Mouse (Mus musculus) gastrocnemius, postnatal 10 days (tissue): ENCODE data around the gene Wasf3. TPM values are rescaled to one million over a fixed set of nuclear protein-coding genes. Genes with fewer than 3 reads are reported as not detected.
"Not testable (repeated sequence)": the region's sequence is repeated elsewhere in the genome, so short reads cannot be mapped to it uniquely, and the experiment has no call there.

Experiments used
- DNase-seq: peaks from one replicate; pipeline ENCODE4 v3.0.0; 2021; ENCODE audit warnings: mixed read lengths
- total RNA-seq, 2 experiments: library from RNA; stranded (reverse); gene quantifications; 2 replicates each; pipeline ENCODE4 v1.2.3; 2021

Wasf3 gene
- total RNA-seq, 2 experiments from 2014 or later = 1.6 TPM

DNA sequence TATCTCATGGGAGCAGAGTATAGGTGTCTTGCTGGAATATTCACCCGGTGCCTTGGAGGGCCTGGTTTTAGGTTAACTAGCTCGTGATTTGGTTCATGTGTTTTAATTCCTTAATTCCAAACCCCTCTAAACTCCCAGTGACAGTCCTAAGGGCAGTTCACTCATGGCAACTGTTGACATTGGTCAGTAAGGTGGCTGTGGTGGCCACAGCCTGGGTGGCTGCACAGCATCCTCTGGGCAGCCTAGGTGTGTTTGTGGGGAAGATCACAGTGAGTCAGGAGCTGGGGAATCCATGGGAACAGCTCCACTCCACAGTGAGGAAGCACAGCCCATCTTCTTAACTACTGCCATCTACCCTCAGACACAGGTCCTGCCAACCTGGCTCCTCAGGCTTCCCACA is 61.8 kb downstream of the Wasf3 start:
- no peak for DNase-seq

DNA sequence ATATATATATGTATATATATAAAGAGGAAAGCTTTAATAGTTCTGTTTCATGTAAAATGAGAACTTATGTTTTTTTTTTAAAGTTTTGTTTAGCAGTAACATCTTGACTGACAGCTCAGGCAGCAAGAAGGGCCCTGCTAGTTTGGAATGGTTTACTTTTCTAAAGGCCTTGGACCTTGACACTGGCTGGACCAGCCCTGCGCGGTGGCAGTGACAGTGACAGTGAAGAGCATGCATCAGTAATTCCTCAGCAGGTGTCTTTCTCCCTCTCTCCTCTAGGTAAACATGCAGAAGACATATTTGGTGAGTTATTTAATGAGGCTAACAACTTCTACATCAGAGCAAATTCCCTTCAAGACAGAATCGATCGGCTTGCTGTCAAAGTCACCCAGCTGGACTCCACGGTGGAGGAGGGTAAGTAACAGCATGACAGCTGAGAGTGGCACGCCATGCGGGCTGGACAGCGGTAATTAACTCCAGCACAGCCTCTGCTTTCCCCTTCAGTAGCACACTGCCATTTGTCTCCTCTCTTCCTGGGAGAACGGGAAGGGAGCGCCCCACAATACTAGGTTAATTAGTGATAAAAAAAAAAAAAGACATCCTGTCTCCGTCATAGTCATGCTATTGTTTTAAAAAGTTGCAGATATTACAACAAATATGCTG is 66.9 kb downstream of the Wasf3 start:
- no peak for DNase-seq

DNA sequence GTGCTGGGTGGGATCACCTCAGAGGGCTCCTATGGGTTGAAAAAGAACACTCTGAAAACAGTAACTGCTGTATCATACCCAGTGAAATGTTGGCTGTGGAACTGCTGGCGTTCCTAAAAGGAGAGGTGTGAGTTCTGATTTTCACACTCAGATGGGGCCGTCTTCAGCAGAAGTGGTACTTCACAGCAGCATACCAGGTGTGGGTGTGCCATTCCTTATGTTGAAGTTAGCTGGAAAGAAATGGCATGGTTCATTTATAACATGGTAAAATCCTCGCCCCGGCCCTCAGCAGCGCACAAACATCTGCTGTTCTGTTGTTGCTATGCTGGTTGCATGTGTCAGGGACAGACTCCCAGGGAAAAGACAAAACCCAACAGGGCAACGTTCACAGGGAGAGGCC is 68.8 kb downstream of the Wasf3 start:
- no peak for DNase-seq

DNA sequence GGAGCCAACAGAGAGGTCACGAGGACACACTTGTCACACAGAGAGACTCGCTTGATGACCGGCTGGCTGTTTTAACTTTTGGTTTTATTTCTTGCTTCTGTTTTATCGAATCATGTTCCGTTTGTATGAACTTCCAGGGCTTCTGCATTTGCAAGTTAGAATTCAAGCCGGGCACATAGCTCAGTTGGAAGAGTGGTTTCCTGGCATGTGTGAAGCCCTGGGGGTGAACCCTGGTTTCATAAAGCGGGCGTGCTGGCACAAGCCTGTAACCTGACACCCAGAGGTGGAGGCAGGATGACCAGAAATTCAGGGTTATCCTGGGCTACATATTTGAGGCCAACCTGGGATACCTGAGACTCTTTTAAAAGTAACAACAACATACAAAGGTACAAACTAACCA is 76.8 kb downstream of the Wasf3 start:
- DNase-seq = no peak

DNA sequence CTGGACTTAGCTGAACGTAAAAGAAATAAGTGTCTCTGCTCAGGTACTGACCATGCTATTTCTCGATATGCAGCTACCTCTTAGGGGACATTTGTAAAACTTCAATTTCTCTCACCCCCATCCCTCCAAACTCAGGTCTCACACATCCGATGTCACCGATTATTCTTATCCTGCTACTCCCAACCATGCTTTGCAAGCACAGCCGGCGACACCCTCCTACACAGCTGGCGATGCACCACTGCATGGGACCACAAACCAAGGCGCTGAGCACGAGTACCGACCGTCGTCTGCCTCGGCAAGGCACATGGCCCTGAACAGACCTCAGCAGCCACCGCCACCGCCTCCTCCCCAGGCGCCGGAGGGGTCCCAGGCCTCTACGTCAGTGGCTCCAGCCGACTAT is 81.9 kb downstream of the Wasf3 start:
- DNase-seq = no peak

DNA sequence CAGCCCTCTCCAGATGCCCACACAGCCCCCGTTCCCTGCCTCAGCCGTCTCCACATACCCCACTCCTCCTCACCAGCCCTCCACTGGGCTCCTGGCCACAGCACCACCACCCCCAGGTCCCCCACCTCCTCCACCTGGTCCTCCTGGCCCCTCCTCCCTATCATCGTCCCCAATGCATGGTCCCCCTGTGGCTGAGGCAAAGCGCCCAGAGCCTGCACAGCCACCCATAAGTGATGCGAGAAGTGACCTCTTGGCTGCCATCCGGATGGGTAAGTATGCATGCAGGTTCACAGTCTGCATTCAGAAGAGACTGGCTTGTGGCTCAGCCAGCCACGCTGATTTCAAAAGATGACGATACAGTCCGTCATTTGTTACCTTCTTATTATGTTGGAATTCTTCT is 83.5 kb downstream of the Wasf3 start:
- DNase-seq = no peak

DNA sequence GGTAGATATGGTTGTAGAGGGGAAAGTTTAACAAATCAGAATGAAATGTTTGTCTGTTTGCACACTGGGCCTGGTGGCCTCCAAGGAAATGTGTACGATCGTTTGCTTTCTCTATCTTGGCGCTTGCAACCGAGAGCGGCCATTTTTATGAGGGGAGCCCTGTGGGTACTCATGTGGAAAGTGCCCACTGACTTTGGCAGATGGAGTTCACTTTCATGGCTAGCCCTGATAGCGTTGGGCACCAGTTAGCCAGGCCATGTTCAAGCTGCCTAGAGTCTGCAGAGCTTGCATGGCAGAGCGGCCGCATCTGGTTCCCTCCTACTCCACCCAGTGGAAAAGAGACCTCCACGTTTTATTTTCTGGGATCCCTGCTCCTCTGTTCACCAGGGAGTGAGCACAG is 86.0 kb downstream of the Wasf3 start:
- no peak for DNase-seq

DNA sequence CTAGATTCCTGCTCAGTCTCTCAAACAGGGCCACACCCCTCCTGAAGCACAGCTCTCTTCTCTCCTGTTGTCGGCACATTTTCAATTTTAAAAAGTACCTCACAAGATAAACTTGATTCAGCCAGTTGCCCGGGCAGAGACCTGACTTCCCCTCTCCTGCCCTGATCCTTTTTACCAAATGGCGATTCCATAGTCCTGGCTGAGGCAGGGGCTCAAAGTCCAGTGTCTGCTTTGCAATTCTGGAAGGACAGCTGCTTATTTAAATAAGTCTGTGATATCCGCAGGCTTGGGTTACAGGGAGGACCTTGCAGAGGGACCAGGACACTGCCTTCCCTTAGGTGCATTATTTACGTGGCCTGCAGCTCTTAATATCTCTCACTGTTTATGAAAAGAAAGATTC is 86.5 kb downstream of the Wasf3 start:
- DNase-seq = no peak

DNA sequence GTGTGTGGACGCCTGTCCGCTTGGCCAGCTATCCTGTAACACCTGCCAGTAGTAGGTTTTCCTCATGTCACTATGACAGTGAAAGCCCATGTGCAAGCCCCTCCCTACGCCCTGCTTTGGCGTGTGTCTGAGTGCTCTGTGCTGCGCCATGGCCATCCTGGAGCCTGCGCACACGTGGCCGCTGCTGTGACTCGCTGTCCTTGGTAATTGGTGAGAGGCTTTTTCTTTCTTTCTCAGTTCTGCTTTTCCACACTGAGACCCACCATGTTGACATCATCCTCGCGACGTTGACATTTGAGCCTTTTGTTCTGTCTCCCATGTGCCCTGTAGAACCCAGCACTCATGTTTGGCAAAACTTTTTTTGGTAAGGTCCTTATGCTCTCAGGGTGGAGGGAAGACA is 87.0 kb downstream of the Wasf3 start:
- DNase-seq = no peak

DNA sequence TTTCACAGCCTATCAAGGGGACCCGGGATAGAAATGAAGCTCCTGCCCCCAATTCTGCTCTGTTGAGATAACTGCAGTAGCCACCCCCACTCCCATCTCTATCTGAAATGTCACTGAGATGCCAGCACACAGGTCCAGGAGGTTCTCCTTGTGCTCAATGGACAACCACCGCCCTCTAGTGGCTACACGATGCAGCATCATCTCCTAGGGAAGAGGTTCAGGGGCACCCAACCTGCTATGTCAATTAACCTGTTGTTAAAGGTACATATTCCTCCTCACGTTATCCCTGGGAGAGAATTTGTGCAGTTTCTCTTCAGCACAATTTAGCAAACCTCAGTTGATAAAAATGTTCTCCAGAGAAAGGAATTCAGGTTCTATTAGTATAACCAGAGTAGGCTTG is 94.8 kb downstream of the Wasf3 start:
- not testable (repeated sequence) for DNase-seq

DNA sequence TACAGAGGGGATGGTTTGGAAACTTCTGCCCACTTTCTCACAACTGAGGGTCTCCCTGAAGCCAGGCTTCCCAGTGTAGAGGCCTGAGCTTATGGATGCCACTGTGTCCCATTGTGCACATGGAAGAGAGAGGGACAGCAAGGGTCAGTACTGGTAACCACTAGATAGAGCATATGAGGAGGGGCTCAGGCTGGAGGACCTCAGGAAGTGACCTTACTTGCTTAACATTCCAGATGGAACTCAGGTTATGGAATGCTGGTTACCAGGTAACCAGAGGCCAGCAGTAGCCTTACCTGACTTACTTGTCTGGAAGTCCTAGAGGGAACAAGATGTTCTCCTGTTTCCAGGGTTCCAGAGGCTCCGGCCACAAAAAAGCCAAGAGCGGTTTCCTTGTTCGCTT is 96.9 kb downstream of the Wasf3 start, which contains the start of gene Gm6408:
Gene Gm6408, plus strand, starts transcription at position 301 of the 400 bp plus-strand sequence.
- not testable (repeated sequence) for DNase-seq

DNA sequence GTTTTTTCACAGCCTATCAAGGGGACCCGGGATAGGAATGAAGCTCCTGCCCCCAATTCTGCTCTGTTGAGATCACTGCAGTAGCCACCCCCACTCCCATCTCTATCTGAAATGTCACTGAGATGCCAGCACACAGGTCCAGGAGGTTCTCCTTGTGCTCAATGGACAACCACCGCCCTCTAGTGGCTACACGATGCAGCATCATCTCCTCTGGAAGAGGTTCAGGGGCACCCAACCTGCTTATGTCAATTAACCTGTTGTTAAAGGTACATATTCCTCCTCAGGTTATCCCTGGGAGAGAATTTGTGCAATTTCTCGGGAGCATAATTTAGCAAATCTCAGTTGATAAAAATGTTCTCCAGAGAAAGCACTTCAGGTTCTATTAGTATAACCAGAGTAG is 104.2 kb downstream of the Wasf3 start:
- not testable (repeated sequence) for DNase-seq

DNA sequence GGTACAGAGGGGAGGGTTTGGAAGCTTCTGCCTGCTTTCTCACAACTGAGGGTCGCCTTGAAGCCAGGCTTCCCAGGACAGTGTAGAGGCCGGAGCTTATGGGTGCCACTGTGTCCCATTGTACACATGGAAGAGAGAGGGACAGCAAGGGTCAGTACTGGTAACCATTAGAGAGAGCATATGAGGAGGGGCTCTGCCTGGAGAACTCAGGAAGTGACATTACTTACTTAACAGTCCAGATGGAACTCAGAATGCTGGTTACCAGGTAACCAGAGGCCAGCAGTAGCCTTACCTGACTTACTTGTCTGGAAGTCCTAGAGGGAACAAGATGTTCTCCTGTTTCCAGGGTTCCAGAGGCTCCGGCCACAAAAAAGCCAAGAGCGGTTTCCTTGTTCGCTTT is 106.3 kb downstream of the Wasf3 start, which contains the start of gene Gm6370:
Gene Gm6370, plus strand, starts transcription at position 301 of the 400 bp plus-strand sequence.
- DNase-seq = not testable (repeated sequence)

DNA sequence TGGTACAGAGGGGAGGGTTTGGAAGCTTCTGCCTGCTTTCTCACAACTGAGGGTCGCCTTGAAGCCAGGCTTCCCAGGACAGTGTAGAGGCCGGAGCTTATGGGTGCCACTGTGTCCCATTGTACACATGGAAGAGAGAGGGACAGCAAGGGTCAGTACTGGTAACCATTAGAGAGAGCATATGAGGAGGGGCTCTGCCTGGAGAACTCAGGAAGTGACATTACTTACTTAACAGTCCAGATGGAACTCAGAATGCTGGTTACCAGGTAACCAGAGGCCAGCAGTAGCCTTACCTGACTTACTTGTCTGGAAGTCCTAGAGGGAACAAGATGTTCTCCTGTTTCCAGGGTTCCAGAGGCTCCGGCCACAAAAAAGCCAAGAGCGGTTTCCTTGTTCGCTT is 117.3 kb downstream of the Wasf3 start, which contains the start of gene 4930449I24Rik:
Gene 4930449I24Rik, plus strand, starts transcription at position 301 of the 400 bp plus-strand sequence.
- not testable (repeated sequence) for DNase-seq

DNA sequence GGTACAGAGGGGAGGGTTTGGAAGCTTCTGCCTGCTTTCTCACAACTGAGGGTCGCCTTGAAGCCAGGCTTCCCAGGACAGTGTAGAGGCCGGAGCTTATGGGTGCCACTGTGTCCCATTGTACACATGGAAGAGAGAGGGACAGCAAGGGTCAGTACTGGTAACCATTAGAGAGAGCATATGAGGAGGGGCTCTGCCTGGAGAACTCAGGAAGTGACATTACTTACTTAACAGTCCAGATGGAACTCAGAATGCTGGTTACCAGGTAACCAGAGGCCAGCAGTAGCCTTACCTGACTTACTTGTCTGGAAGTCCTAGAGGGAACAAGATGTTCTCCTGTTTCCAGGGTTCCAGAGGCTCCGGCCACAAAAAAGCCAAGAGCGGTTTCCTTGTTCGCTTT is 129.0 kb downstream of the Wasf3 start, which contains the start of gene Gm3402:
Gene Gm3402, plus strand, starts transcription at position 301 of the 400 bp plus-strand sequence.
- not testable (repeated sequence) for DNase-seq

Other genes starting within 250 kb of the Wasf3 start
- not detected for gene Gm5565, start 224.4 kb upstream of the Wasf3 start, total RNA-seq
- gene Gm6309, start 214.3 kb upstream of the Wasf3 start, total RNA-seq = not detected
- under 1 TPM; 0.65 to 0.87 TPM for gene 1700001J03Rik, start 199.7 kb upstream of the Wasf3 start, total RNA-seq
- 10 to 100 TPM; 38.7 to 43.0 TPM for gene Rnf6, start 163.4 kb upstream of the Wasf3 start, total RNA-seq
- 10 to 100 TPM; 20.5 to 27.2 TPM for gene Cdk8, start 153.8 kb upstream of the Wasf3 start, total RNA-seq
- not detected for gene Gm6408, start 97.0 kb downstream of the Wasf3 start, total RNA-seq
- not detected for gene Gm6370, start 106.4 kb downstream of the Wasf3 start, total RNA-seq
- gene 4930449I24Rik, start 117.4 kb downstream of the Wasf3 start, total RNA-seq = not detected
- not detected for gene Gm3402, start 129.1 kb downstream of the Wasf3 start, total RNA-seq
- gene Gm3404, start 140.8 kb downstream of the Wasf3 start, total RNA-seq = not detected
- gene Gm3409, start 152.7 kb downstream of the Wasf3 start, total RNA-seq = not detected
- not detected for gene Gm3415, start 171.2 kb downstream of the Wasf3 start, total RNA-seq
- gene Gpr12, start 200.3 kb downstream of the Wasf3 start, total RNA-seq = under 1 TPM in 1 of 2 experiments, not detected in 1; 0.36 TPM